Mouse (Mus musculus) c-Kit-positive CD71-positive TER-119-negative erythroid progenitor cells, embryonic 14.5 days (primary cell): Measurements from ENCODE around the gene Zfp62.

Experiments
- DNase-seq: peaks from one replicate; pipeline ENCODE4 v3.0.0-alpha.2; 2013; ENCODE audit warnings: low read depth

The Zfp62 gene

GRCm38 (mm10) chr11:49248974-49249700 is 46.0 kb downstream of the Zfp62 start:
- no peak for DNase-seq

- DNase-seq: no peak
Measured at GRCm38 (mm10) chr11:49249811-49250421, 46.8 kb downstream of the Zfp62 start.

- peak; percentile 72 for DNase-seq
Measured at GRCm38 (mm10) chr11:49250422-49251379, 47.6 kb downstream of the Zfp62 start.

- DNase-seq: no peak
Measured at GRCm38 (mm10) chr11:49251380-49251761, 48.3 kb downstream of the Zfp62 start.

GRCm38 (mm10) chr11:49252048-49252447 is 49.0 kb downstream of the Zfp62 start:
- DNase-seq: no peak

GRCm38 (mm10) chr11:49253035-49253434 is 49.9 kb downstream of the Zfp62 start:
- DNase-seq: no peak

- no peak for DNase-seq
Measured at GRCm38 (mm10) chr11:49259296-49259695, 56.2 kb downstream of the Zfp62 start.

GRCm38 (mm10) chr11:49259829-49260228 is 56.7 kb downstream of the Zfp62 start:
- no peak for DNase-seq

- no peak for DNase-seq
Measured at GRCm38 (mm10) chr11:49260598-49261312, 57.7 kb downstream of the Zfp62 start.

- DNase-seq: no peak
Measured at GRCm38 (mm10) chr11:49261313-49261855, 58.3 kb downstream of the Zfp62 start.

- no peak for DNase-seq
Measured at GRCm38 (mm10) chr11:49262286-49262685, 59.2 kb downstream of the Zfp62 start.

GRCm38 (mm10) chr11:49263149-49263548 is 60.1 kb downstream of the Zfp62 start:
- no peak for DNase-seq

GRCm38 (mm10) chr11:49264081-49264480 is 61.0 kb downstream of the Zfp62 start:
- no peak for DNase-seq

GRCm38 (mm10) chr11:49264622-49265021 is 61.5 kb downstream of the Zfp62 start:
- DNase-seq: no peak

- DNase-seq: no peak
Measured at GRCm38 (mm10) chr11:49265101-49265500, 62.0 kb downstream of the Zfp62 start.

GRCm38 (mm10) chr11:49266671-49267070 is 63.6 kb downstream of the Zfp62 start:
- no peak for DNase-seq

- DNase-seq: no peak
Measured at GRCm38 (mm10) chr11:49267316-49267715, 64.2 kb downstream of the Zfp62 start.

- no peak for DNase-seq
Measured at GRCm38 (mm10) chr11:49267970-49268579, 65.0 kb downstream of the Zfp62 start.
